Mouse (Mus musculus): ENCODE measurements around the gene Dcun1d4.
A peak's percentile ranks its signal among the peaks of the same experiment; 100 is the strongest.
"Not testable (repeated sequence)": the region's sequence is repeated elsewhere in the genome, so short reads cannot be mapped to it uniquely, and the experiment has no call there.

The Dcun1d4 gene

DNA sequence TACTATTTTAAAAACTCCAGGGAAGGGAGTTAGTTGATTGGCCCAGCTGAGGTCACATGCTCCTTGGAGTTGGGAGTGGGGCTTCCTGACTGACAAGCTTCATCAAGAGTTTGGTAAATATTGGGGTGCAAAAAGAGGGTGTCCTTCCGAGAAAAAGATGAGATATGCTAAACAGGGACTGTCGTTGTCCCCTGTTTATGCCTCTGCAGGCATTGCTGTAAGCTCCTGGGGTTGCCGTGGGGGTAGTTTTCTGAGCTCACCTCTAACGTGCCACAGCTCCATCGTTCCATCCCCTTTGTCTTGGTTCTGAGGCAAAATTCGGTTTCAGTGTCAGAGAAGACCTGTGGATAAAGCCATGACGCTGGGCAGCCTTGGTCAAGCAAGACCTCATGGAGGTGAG is at the start of gene Dcun1d4:
Dcun1d4 (plus strand) TSS at position 301 of the 400 bp plus-strand sequence.
- DNase-seq (ENCODE audit: low spot score in 2 of 2): no peak

DNA sequence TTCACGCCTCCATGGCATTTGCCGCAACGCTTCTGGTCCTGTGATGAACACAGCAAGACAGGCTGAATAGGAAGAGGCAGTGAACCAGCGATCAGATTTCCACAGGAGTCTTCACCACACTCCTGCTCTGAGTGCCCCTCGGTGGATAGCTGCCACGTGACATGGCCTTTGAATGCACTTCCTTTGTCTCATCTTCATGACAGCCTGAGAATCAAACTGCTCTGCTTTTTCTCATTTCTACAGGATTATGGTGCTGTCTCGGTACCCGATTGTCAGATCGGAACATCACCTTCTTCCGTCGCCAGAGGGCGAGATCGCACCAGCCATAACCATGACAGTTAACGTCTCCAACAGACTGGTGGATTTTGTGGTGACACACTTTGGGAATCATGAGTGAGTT is 49.2 kb upstream of the Dcun1d4 start:
- DNase-seq (ENCODE audit: low spot score in 2 of 2): peak; percentile 19 to 22

- DNase-seq (ENCODE audit: low spot score in 2 of 2): no peak
Measured at GRCm38 (mm10) chr5:73432805-73433204, 48.0 kb upstream of the Dcun1d4 start.

DNA sequence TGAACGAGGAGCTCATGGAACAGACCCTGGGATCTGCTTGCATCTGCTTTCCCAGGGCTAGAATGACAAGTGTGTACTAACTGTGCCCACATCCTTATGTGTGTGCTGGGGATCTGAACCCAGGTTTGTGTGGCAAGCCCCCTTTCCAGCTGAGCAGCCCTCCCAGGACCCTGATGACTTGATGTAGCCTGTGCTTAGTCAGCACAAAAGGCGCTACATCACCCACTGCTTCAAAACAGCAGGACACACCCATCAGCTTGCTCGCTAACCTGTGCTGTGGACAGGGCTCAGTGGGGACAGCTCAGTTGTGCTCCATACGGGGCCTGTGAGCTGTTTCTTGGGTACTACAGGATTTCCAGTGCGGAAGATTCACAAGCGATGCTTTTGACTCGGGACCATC is 46.0 kb upstream of the Dcun1d4 start:
- DNase-seq (ENCODE audit: low spot score in 2 of 2): no peak

- DNase-seq (ENCODE audit: low spot score in 2 of 2): no peak
Measured at GRCm38 (mm10) chr5:73442176-73442575, 38.6 kb upstream of the Dcun1d4 start.

GRCm38 (mm10) chr5:73450276-73450675 is 30.5 kb upstream of the Dcun1d4 start:
- DNase-seq (ENCODE audit: low spot score in 2 of 2): no peak

GRCm38 (mm10) chr5:73454502-73455306 is 26.1 kb upstream of the Dcun1d4 start:
- DNase-seq (ENCODE audit: low spot score in 2 of 2): no peak

DNA sequence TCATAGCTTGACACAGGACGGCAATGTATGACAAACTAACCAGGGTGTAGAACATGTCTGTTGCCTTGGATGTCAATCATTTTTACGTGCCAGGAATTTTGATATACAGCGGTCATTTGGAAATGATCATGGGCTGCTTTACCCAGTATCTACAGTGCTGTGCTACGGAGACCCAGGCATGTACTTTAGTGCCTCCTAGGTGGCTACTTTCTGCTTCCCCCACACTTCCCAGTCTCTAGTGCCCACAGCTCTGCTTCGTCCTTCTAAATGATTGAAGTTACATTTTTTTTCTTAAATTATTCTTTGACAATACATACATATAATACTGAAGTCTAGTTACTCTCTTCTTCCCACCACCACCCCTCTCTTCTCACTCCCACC is 25.5 kb upstream of the Dcun1d4 start:
- DNase-seq (ENCODE audit: low spot score in 2 of 2): no peak

- no peak for DNase-seq (ENCODE audit: low spot score in 2 of 2)
Measured at GRCm38 (mm10) chr5:73468462-73469433, 12.1 kb upstream of the Dcun1d4 start.

DNA sequence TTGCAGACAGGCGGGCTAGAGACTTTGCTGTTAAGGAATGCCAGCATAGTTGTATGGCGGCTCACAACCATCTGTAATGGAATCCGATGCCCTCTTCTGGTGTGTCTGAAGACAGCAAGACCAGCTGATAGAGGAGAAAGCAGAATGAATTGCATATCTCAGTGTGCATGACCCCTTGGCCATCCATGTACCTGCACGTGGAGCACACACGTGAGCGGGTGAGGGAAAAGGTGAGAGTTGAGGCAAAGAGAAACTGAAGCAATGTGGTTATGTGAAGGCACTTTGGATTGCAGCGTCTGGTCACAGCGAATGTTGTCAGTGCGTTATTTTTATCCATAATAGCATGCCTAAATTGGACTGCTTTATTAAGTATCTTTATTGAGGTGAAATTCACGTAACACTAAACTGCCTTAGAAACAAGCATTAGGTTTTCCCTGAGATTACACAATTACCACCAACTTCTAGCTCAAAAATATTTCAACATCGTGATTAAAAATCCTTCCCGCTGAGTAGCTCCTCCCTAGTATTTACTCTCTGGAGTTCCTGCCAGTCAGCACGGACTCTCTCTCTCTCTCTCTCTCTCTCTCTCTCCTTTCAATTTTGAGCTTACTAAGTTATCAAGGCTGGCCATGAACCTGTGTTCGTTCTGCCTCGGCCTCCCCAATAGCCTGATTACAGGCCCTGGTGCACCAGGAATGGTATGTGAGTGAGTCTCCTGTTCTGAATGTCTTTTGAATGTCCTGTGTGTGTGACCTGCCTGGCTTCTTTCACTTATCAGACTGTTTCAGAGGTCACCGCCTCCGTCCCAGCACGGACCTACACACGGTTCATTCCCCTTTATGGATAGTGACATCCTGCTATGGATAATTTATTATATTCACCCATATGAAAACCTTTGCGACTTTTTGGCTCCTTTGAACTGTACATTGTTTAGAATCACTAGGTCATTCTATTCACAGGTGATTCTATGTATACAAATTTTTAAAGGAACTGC is 6.1 kb upstream of the Dcun1d4 start:
- no peak for DNase-seq (ENCODE audit: low spot score in 2 of 2)

- no peak for DNase-seq (ENCODE audit: low spot score in 2 of 2)
Measured at GRCm38 (mm10) chr5:73481401-73481800, 601 bp downstream of the Dcun1d4 start.

GRCm38 (mm10) chr5:73482381-73482780 is 1.6 kb downstream of the Dcun1d4 start:
- not testable (repeated sequence) for DNase-seq (ENCODE audit: low spot score in 2 of 2)

GRCm38 (mm10) chr5:73484016-73484615 is 3.3 kb downstream of the Dcun1d4 start:
- DNase-seq (ENCODE audit: low spot score in 2 of 2): no peak

GRCm38 (mm10) chr5:73486451-73486850 is 5.7 kb downstream of the Dcun1d4 start:
- DNase-seq (ENCODE audit: low spot score in 2 of 2): no peak

DNA sequence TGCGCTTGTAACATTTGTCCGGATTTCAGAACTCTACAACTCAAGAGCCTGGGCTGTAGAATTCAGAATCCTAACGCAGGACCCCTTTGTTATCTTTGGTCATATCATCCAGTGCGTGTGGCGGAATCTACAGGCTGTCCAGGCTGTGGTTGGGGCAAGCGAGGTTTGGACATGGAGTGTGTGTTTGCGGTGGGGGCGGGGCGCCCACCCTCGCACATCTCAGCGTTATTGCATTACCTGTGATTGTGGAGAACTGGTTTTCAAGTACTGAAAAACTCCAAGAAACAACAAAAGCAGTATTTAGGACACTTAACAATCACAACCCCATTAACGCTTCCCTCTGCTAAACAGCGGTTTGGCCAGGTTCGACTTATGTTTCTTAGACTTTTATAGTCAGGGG is 9.1 kb downstream of the Dcun1d4 start:
- DNase-seq (ENCODE audit: low spot score in 2 of 2): no peak

DNA sequence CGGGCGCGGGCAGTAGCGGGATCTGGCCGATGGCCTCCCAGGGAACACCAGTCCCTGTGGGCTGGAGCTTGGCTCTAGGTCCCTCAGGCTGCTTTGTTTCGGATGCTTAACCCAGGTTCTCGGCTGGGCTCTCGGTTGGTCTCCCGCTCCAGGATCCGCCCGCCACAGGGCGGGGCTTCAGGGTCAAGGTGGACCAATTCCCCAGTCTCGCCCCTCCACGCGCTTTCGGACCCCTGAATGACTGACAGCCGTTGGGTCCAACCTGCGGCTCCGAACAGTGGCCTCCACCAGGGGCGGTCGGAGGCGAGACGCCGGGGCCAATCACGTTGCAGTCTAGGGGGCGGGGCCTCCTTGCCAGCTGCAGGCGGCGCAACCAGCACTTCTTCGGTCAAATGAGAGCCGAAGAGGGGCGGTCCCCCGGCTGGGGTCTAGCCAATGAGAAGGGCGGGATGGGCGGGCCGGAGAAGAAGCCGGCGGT is 9.8 kb downstream of the Dcun1d4 start:
- DNase-seq (ENCODE audit: low spot score in 2 of 2): peak; percentile 99

GRCm38 (mm10) chr5:73491074-73491836 is 10.5 kb downstream of the Dcun1d4 start:
- DNase-seq (ENCODE audit: low spot score in 2 of 2): peak in 1 of 2 experiments; percentile 13

DNA sequence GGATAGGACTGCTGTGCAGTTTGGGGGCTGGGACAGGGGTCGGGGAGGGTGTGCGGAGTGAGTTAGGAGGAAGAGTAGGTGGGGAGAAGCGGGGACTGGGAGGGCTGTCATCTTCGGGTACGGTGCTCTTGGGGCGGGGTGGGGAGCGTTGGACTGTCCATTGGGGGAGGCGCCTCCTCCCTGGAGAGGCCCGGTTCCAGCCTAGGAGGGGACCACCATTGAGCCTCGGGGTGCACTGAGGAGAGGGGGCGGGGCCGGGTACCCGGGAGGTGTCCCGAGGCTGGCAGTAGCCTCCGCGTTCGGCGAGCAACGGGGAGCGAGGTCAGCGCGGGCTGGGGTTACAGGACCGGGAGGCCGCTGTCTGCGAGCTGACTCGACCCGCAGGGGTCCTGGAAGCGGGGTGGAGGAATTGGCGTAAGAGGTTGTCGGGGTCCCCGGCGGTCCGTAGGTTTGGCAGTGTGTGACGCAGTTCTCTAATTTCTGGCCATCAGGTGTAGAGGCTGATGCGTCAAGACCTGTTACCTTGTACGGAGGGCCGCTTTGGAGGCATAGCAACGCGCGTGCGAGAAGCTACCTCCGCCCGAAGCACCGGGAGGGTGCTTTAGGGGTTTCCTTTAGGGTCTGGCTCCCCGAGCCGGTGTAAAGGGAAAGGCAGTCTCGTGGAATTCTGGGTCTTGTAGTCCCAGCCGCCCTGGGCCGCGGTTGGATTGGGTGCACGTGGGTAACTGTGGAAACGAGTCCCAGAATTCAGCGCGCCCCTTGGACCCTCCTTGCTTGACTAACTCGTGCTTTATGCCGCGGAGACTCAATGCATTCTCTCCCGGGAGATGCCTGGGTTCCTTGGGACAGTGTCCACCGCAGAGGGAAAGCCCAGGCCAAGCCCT is 11.3 kb downstream of the Dcun1d4 start:
- DNase-seq (ENCODE audit: low spot score in 2 of 2): peak; percentile 76 to 81

DNA sequence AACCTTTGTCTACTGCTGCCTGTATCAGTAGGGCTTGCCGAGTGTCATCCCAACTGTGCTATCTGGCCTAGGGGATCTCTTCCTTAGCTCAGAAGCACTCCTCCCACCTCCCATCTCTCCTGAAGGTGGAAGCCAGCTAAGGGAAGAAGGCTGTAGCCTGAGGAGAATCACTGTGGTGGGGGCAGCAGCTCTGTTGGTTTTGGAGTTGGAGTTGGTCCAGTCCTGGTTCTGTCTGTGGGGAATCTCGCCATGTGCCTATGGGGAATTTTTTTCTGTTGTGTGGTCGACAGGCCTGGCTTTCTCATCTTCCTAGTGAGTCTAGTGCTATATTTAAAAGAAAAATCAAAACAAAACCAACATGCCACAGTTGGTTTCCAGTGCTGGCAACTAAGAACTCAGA is 16.6 kb downstream of the Dcun1d4 start:
- no peak for DNase-seq (ENCODE audit: low spot score in 2 of 2)
